Mouse (Mus musculus) megakaryocyte, embryonic 14.5 days (primary cell): ENCODE measurements around the gene Hmgb1. TPM values are rescaled to one million over a fixed set of nuclear protein-coding genes. Genes with fewer than 3 reads are reported as not detected.

ENCODE experiments used
- H3K27me3 ChIP-seq: replicated peaks from 2 replicates; pipeline ENCODE3; 2012; ENCODE audit warnings: inconsistent platforms
- H3K36me3 ChIP-seq: replicated peaks from 2 replicates; pipeline ENCODE3; 2012; ENCODE audit warnings: low read length, inconsistent platforms, mixed read lengths
- H3K4me1 ChIP-seq: 2 replicates; pipeline ENCODE4 v1.6.1; 2012; ENCODE audit warnings: inconsistent platforms
- H3K4me3 ChIP-seq: replicated peaks from 2 replicates; pipeline ENCODE3; 2012; ENCODE audit warnings: moderate library complexity, mild to moderate bottlenecking, inconsistent platforms
- H3K9me3 ChIP-seq: 2 replicates; pipeline ENCODE4 v1.6.1; 2012; ENCODE audit warnings: inconsistent platforms
- FLI1 ChIP-seq: IDR thresholded peaks from 2 replicates; pipeline ENCODE4 v1.6.1; 2012; ENCODE audit warnings: low read length, inconsistent platforms, mixed read lengths
- GATA1 ChIP-seq: IDR thresholded peaks from 3 replicates; pipeline ENCODE4 v1.6.1; 2012; ENCODE audit warnings: mixed read lengths, low read length, inconsistent platforms, borderline replicate concordance
- polyA plus RNA-seq: library from polyadenylated mRNA; stranded (reverse); fragments of >175 nt; gene quantifications from 2 replicates; pipeline ENCODE4 v1.2.3, GENCODE M21; 2012; ENCODE audit warnings: low replicate concordance; ENCODE audit not compliant: insufficient read depth

The Hmgb1 gene
- polyA plus RNA-seq, 1 experiment, result 484 TPM

DNA sequence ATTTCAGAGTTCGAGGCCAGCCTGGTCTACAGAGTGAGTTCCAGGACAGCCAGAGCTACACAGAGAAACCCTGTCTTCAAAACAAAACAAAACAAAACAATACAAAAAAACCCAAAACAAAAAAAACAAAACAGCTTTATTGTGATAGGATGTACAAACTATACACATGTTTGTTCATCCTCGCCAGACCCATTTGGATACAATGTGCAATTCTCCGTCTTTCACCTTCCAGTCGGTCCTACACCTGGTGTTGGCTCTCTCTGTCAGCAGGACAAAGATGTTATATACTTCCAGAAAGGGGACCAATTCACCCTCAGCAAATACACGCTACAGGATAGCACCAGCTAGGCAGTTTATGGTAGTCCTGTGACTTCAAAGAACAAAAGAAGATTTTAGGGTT, 91.4 kb downstream of the Hmgb1 start:
- Histone ChIP-seq H3K4me1 (peaks cover 4% of the 10 kb centered on the region; the same call in 1 of the 2 replicates), H3K27me3 (peaks cover 5% of the 10 kb centered on the region), H3K4me3 (no peak overlapping the region), H3K36me3 (no peaks in the 10 kb centered on the region), H3K9me3 (peaks cover 7% of the 10 kb centered on the region; the same call in 1 of the 2 replicates)
- TF ChIP-seq FLI1 (no peak), GATA1 (no peak)

- Histone ChIP-seq H3K27me3 (peaks cover 5% of the 10 kb centered on the region), H3K9me3 (peaks cover 4% of the 10 kb centered on the region; the same call in 1 of the 2 replicates), H3K4me3 (no peak overlapping the region), H3K4me1 (peaks cover 4% of the 10 kb centered on the region; the same call in 1 of the 2 replicates), H3K36me3 (no peaks in the 10 kb centered on the region)
- TF ChIP-seq FLI1, result no peak
- TF ChIP-seq GATA1, result no peak
Measured at GRCm38 (mm10) chr5:149092526-149092925, 91.8 kb downstream of the Hmgb1 start.

GRCm38 (mm10) chr5:149091256-149091655, 93.0 kb downstream of the Hmgb1 start:
- Histone ChIP-seq H3K4me1 (peaks cover 13% of the 10 kb centered on the region), H3K4me3 (no peak overlapping the region), H3K27me3 (peaks cover 2% of the 10 kb centered on the region), H3K9me3 (peaks cover 4% of the 10 kb centered on the region; the same call in 1 of the 2 replicates), H3K36me3 (no peaks in the 10 kb centered on the region)
- TF ChIP-seq FLI1 (no peak), GATA1 (no peak)

DNA sequence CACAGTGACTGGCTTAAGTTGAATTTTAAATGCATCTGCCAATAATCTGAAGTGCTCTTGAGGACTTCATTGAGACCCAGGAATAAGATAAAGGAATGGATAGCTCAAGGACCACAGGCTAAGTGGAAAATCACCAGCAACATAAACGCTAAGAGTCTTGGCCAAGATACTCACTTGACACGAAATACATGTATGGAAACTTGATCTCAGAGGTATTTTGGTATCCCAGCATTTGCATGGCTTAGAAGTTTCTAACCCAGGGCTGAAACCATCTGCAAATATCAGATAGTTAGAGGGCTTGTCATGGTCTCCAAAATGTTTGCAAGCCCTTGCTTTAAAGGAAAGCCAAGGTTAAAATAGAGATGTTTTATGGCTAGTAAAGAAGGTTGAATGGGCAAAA, 94.4 kb downstream of the Hmgb1 start:
- no peaks in the 10 kb centered on the region for H3K36me3 ChIP-seq
- H3K9me3 ChIP-seq, result peaks cover 4% of the 10 kb centered on the region; the same call in 1 of the 2 replicates
- H3K27me3 ChIP-seq, result peaks cover 2% of the 10 kb centered on the region
- no peak overlapping the region for H3K4me3 ChIP-seq
- TF ChIP-seq GATA1, result no peak
- TF ChIP-seq FLI1, result no peak
- peaks cover 19% of the 10 kb centered on the region for H3K4me1 ChIP-seq

DNA sequence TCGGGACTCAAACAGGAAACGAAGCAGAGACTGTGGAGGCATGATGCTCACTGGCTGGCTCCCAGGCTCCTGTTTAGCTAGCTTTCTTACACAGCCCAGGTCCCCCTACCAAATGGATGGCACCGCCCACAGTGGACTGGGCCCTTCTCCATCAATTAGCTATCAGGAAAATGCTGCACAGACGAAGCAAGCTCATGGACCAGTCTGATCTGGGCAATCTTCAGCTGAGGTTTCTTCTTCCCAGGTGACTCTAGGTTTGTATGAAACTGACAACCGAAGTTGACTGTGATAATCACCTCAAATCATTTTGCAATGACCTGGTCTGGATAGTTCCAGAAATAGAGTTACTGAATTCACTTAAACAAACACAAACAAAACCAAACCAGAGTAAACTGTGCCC, 94.8 kb downstream of the Hmgb1 start:
- no peak for TF ChIP-seq GATA1
- no peak for TF ChIP-seq FLI1
- peaks cover 2% of the 10 kb centered on the region for H3K27me3 ChIP-seq
- no peaks in the 10 kb centered on the region for H3K36me3 ChIP-seq
- no peak overlapping the region for H3K4me3 ChIP-seq
- peaks cover 4% of the 10 kb centered on the region; the same call in 1 of the 2 replicates for H3K9me3 ChIP-seq
- peaks cover 23% of the 10 kb centered on the region for H3K4me1 ChIP-seq

DNA sequence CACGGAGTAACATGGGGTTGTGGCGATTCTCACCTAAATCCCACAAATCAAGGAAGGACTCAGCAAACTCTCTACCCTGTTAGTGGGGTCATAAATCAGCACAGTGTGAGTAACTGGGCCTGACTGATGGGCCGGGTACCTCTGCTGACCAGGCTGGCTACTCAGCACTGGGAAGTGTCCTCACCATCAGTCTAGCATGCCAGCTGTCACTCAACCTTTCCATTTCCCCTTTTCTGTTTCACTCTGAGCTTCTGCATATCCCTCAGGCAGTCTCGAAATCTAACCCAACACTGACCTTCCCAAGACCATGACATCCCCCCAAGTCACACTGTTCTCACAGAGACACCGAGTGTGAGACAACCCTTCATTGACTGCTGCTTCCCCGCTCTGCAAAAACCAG, 95.4 kb downstream of the Hmgb1 start:
- Histone ChIP-seq H3K36me3 (no peaks in the 10 kb centered on the region), H3K4me3 (no peak overlapping the region), H3K27me3 (peaks cover 2% of the 10 kb centered on the region), H3K4me1 (peaks cover 23% of the 10 kb centered on the region), H3K9me3 (peaks cover 2% of the 10 kb centered on the region; the same call in 1 of the 2 replicates)
- TF ChIP-seq FLI1 (no peak), GATA1 (no peak)

GRCm38 (mm10) chr5:149088149-149088548, 96.1 kb downstream of the Hmgb1 start:
- H3K4me1 ChIP-seq, result peaks cover 23% of the 10 kb centered on the region
- TF ChIP-seq FLI1, result no peak
- TF ChIP-seq GATA1, result no peak
- H3K36me3 ChIP-seq, result no peaks in the 10 kb centered on the region
- H3K9me3 ChIP-seq, result no peaks in the 10 kb centered on the region
- H3K4me3 ChIP-seq, result no peak overlapping the region
- H3K27me3 ChIP-seq, result peaks cover 2% of the 10 kb centered on the region

DNA sequence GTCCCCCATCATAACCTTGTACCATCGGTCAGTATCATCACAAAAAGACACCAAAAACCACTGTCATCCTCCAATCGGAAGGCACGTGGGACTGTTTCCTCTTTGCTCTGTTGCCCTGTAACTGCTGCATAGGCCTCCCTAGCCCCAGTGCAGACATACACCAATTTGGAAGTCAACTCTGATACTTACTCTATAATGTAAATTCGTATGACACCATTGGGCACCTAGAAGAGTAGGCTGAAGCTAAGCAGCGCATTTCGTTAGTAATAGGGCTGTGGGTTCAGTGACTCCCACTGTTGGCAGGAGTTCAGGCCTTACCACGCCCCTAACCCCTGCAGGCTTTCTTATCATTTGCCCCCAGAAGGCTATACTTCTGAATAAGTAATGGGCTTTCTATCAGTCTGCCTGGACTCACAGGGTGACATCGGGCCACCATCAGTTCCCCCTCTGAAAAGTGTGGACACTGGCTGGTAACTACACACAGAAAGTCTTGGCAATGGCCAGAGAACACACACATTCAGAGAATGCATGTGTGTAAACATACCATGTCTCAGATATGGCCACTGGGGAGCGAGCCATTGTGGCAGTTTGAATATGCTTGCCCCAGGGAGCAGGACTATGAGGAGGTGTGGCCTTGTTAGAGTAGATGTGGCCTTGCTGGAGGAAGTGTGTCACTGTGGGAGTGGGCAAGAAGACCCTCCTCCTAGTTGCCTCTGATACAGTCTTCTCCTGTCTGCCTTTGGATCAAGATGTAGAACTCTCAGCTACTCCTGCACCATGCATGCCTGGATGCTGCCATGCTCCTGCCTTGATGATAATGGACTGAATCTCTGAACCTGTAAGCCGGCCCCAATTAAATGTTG, 97.7 kb downstream of the Hmgb1 start:
- Histone ChIP-seq H3K4me1 (peaks cover 23% of the 10 kb centered on the region), H3K36me3 (no peaks in the 10 kb centered on the region), H3K9me3 (no peaks in the 10 kb centered on the region), H3K27me3 (peaks cover 2% of the 10 kb centered on the region), H3K4me3 (peak overlapping the region; percentile 33)
- no peak for TF ChIP-seq GATA1
- TF ChIP-seq FLI1, result no peak

- Histone ChIP-seq H3K4me3 (no peak overlapping the region), H3K9me3 (peaks cover 17% of the 10 kb centered on the region), H3K4me1 (peaks cover 14% of the 10 kb centered on the region; the same call in 1 of the 2 replicates), H3K36me3 (peaks cover 9% of the 10 kb centered on the region), H3K27me3 (peaks cover 4% of the 10 kb centered on the region)
- no peak for TF ChIP-seq FLI1
- no peak for TF ChIP-seq GATA1
Measured at GRCm38 (mm10) chr5:149080466-149080865, 103.8 kb downstream of the Hmgb1 start.

GRCm38 (mm10) chr5:149079758-149080150, 104.5 kb downstream of the Hmgb1 start:
- peaks cover 10% of the 10 kb centered on the region for H3K36me3 ChIP-seq
- TF ChIP-seq FLI1 (no peak), GATA1 (no peak)
- no peak overlapping the region for H3K4me3 ChIP-seq
- peaks cover 13% of the 10 kb centered on the region; the same call in 1 of the 2 replicates for H3K4me1 ChIP-seq
- peaks cover 4% of the 10 kb centered on the region for H3K27me3 ChIP-seq
- H3K9me3 ChIP-seq, result peaks cover 25% of the 10 kb centered on the region
